Mouse (Mus musculus): ENCODE data around the gene Blm.

DNA sequence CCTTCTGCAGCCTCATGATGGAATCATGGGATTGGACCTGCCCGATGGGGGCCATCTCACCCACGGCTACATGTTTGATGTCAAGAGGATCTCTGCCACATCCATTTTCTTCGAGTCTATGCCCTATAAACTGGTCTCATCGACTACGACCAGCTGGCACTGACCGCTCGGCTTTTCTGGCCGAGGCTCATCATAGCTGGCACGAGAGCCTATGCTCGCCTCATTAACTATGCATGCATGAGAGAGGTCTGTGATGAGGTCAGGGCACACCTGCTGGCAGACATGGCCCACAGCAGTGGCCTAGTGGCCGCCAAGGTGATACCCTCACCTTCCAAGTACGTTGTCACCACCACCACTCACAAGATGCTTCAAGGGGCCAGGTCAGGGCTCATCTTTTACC, 105.3 kb downstream of the Blm start:
- TF ChIP-seq CTCF (IDR thresholded peaks at IDR 0.05; ENCODE audit: extremely low read depth, insufficient read depth, insufficient read length, insufficient replicate concordance) (no peak), POLR2A (IDR thresholded peaks at IDR 0.05; ENCODE audit: low read depth, low read length) (no peak)
